Mouse (Mus musculus) spleen, embryonic (tissue): Measurements from ENCODE around the gene Olfr154.
"Not testable (repeated sequence)": the region's sequence is repeated elsewhere in the genome, so short reads cannot be mapped to it uniquely, and the experiment has no call there.

Source experiments
- CTCF ChIA-PET: fragments of 350-600 bp; sonication (Branson Sonifier 250); formaldehyde crosslinking; loops from one replicate; lab custom pipeline; 2022; lab: Charles Lee

Gene Olfr154

GRCm38 (mm10) chr2:85664355-85664754 lies at the start of gene Olfr154:
TSS of gene Olfr154 (minus strand) at chr2:85664455.
- CTCF ChIA-PET: not testable (repeated sequence)

- CTCF ChIA-PET: no interaction called here
Measured at GRCm38 (mm10) chr2:85711159-85711558, 46.9 kb upstream of the Olfr154 start.

- CTCF ChIA-PET: not testable (repeated sequence)
Measured at GRCm38 (mm10) chr2:85710680-85711079, 46.4 kb upstream of the Olfr154 start.

GRCm38 (mm10) chr2:85689131-85689530 lies 24.9 kb upstream of the Olfr154 start, which contains the start of gene Olfr1008:
TSS of gene Olfr1008 (plus strand) at chr2:85689431.
- CTCF ChIA-PET: no interaction called here

- CTCF ChIA-PET: no interaction called here
Measured at GRCm38 (mm10) chr2:85678667-85679066, 14.4 kb upstream of the Olfr154 start, which contains the start of gene Olfr1006. TSS of gene Olfr1006 (minus strand) at chr2:85678767.

- CTCF ChIA-PET: no interaction called here
Measured at GRCm38 (mm10) chr2:85650604-85651003, 13.7 kb downstream of the Olfr154 start, which contains the start of gene Olfr1002. TSS of gene Olfr1002 (minus strand) at chr2:85650704.
